Mouse (Mus musculus) heart, embryonic 14.5 days (tissue): ENCODE measurements around the gene Rpl38. TPM values are rescaled to one million over a fixed set of nuclear protein-coding genes. Genes with fewer than 3 reads are reported as not detected.

Experiments used
- ATAC-seq: fragments of 200-750 bp; cut with Nextera tagmentation; 2 replicates; pipeline ENCODE4 v1.8.0; 2017; ENCODE audit warnings: low read depth, moderate TSS enrichment; ENCODE audit not compliant: insufficient number of reproducible peaks, insufficient read depth, low FRiP score
- H3K27ac ChIP-seq, 2 experiments: fragments of 200-500 bp in 1 of 2; fragments of 300-500 bp in 1 of 2; sonication (generic) in 1 of 2; replicated peaks in 1 of 2; 2 replicates each; pipeline ENCODE4 v1.5.1; 2012 to 2014; ENCODE audit warnings: low read depth in 2 of 2, low read length in 2 of 2, control low read depth in 1 of 2, mild to moderate bottlenecking in 1 of 2, mixed read lengths in 1 of 2; ENCODE audit not compliant: control insufficient read depth in 1 of 2, insufficient read depth in 1 of 2
- H3K27me3 ChIP-seq: fragments of 300-500 bp; sonication (generic); 2 replicates; pipeline ENCODE4 v1.6.1; 2014; ENCODE audit warnings: mild to moderate bottlenecking, low read length, control low read depth; ENCODE audit not compliant: control insufficient read depth, insufficient read depth
- H3K36me3 ChIP-seq: fragments of 300-500 bp; sonication (generic); 2 replicates; pipeline ENCODE4 v1.6.1; 2014; ENCODE audit warnings: mild to moderate bottlenecking, control low read depth, low read length, mixed read lengths; ENCODE audit not compliant: control insufficient read depth, insufficient read depth
- H3K4me1 ChIP-seq, 2 experiments: fragments of 200-500 bp in 1 of 2; fragments of 300-500 bp in 1 of 2; sonication (generic) in 1 of 2; 2 replicates each; pipeline ENCODE4 v1.6.1; 2012 to 2014; ENCODE audit warnings: low read length in 2 of 2, control low read depth in 1 of 2, mixed read lengths in 1 of 2; ENCODE audit not compliant: control insufficient read depth in 2 of 2, insufficient read depth in 2 of 2
- H3K4me2 ChIP-seq: fragments of 300-500 bp; sonication (generic); 2 replicates; pipeline ENCODE4 v1.6.1; 2014; ENCODE audit warnings: mild to moderate bottlenecking, low read length
- H3K4me3 ChIP-seq, 2 experiments: fragments of 200-500 bp in 1 of 2; fragments of 300-500 bp in 1 of 2; sonication (generic) in 1 of 2; 2 replicates each; pipeline ENCODE4 v1.5.1; 2012 to 2014; ENCODE audit warnings: low read length in 2 of 2, mild to moderate bottlenecking in 2 of 2, control low read depth in 1 of 2, low read depth in 1 of 2, moderate library complexity in 1 of 2; ENCODE audit not compliant: control insufficient read depth in 1 of 2, insufficient read depth in 1 of 2
- H3K9ac ChIP-seq: fragments of 300-500 bp; sonication (generic); 2 replicates; pipeline ENCODE4 v1.6.1; 2014; ENCODE audit warnings: mild to moderate bottlenecking, low read length
- H3K9me3 ChIP-seq: fragments of 300-500 bp; sonication (generic); 2 replicates; pipeline ENCODE4 v1.6.1; 2016; ENCODE audit warnings: low read length, control low read depth; ENCODE audit not compliant: control insufficient read depth
- WGBS: fragments of 180-500 bp; shearing (Covaris S2); extraction: QIAGEN DNeasy Blood & Tissue Kit; methylation state at CpG from one replicate; pipeline ENCODE4 v1.1.7; 2014; 5-methylcytosine and 5-hydroxymethylcytosine counted together
- polyA plus RNA-seq: library from polyadenylated mRNA; unstranded; fragments of >200 nt; fragmentation: Nextera tagmentation; extraction: Ambion mirVana; gene quantifications from 2 replicates; pipeline ENCODE4 v1.2.1, GENCODE M21; 2014

The Rpl38 gene
- polyA plus RNA-seq, 1 experiment from 2014 or later, result 745 TPM

- Histone ChIP-seq H3K4me2 (no peak overlapping the region), H3K27ac (no peak overlapping the region), H3K36me3 (no peaks in the 10 kb centered on the region), H3K9ac (no peak overlapping the region), H3K9me3 (peaks cover 8% of the 10 kb centered on the region; the same call in 1 of the 2 replicates), H3K4me3 (no peak overlapping the region), H3K4me1 (no peaks in the 10 kb centered on the region), H3K27me3 (peaks cover 23% of the 10 kb centered on the region)
- ATAC-seq, result no peak
- 67% methylated on average over 11 of the region's 11 CpGs for WGBS
Measured at GRCm38 (mm10) chr11:114642926-114643325, 25.4 kb upstream of the Rpl38 start.

DNA sequence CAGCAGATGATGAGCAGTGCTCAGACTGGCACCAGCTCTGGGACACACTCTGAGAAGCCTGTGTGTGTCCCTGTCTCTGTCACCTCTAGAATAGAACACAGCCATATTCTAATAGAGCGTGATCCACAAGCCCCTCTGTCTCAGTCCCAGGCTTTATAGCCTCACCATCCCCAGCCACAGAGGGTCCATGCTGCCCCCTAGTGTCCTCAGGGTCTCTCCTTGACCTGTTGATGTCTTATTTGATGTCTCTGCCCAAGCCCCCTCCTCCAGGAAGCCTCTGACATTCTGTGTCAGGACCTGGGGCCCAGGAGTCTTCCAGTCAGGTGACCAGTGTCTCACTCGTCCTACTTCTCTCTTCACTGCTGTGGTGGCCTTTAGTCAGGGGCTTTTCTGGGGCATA is 24.2 kb upstream of the Rpl38 start:
- no peak overlapping the region for H3K27ac ChIP-seq
- no peak for ATAC-seq
- WGBS, result 35% methylated on average over 2 of the region's 2 CpGs

DNA sequence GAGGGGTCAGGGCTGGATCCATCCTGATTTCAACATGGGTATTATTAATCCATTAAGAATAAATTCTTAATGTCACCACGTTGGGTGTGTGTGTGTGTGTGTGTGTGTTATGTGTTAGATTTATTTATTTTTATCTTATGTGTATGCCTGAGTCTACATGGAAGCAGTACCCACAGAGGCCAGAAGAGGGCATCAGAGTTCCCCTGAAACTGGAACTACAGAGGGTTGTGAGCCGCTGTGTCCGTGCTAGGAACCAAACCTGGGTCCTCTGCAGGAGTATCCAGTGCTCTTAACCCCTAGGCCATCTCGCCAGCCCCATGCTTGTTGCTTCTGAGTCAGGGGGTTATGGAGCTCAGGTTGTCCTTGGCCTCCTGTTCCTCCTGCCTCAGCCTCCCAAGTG is 18.8 kb upstream of the Rpl38 start:
- Histone ChIP-seq H3K9ac (no peak overlapping the region), H3K27me3 (no peaks in the 10 kb centered on the region), H3K4me2 (no peak overlapping the region), H3K4me3 (no peak overlapping the region), H3K9me3 (peaks cover 8% of the 10 kb centered on the region; the same call in 1 of the 2 replicates), H3K4me1 (no peaks in the 10 kb centered on the region), H3K36me3 (no peaks in the 10 kb centered on the region), H3K27ac (no peak overlapping the region)
- ATAC-seq, result no peak
- WGBS, result 54% methylated on average over 4 of the region's 4 CpGs

More for the DNA sequence above, 24.2 kb upstream of the Rpl38 start:
- H3K4me2 ChIP-seq, result no peak overlapping the region
- peaks cover 11% of the 10 kb centered on the region for H3K27me3 ChIP-seq
- H3K4me3 ChIP-seq, result no peak overlapping the region
- H3K4me1 ChIP-seq, result no peaks in the 10 kb centered on the region
- peaks cover 8% of the 10 kb centered on the region; the same call in 1 of the 2 replicates for H3K9me3 ChIP-seq
- H3K36me3 ChIP-seq, result no peaks in the 10 kb centered on the region
- no peak overlapping the region for H3K9ac ChIP-seq

- WGBS, result 5% methylated on average over 16 of the region's 16 CpGs
- H3K9ac ChIP-seq, result no peak overlapping the region
- H3K4me2 ChIP-seq, result no peak overlapping the region
- H3K27me3 ChIP-seq, result 0 out of 2 replicates have a peak, but pooled peaks cover 20% of the 10 kb centered on the region
- H3K9me3 ChIP-seq, result no peaks in the 10 kb centered on the region
- no peak for ATAC-seq
- H3K27ac ChIP-seq, result no peak overlapping the region
- H3K4me1 ChIP-seq, result no peaks in the 10 kb centered on the region
- no peak overlapping the region for H3K4me3 ChIP-seq
- no peaks in the 10 kb centered on the region for H3K36me3 ChIP-seq
Measured at GRCm38 (mm10) chr11:114652531-114652930, 15.8 kb upstream of the Rpl38 start.

GRCm38 (mm10) chr11:114653664-114654063 is 14.7 kb upstream of the Rpl38 start:
- 72% methylated on average over 6 of the region's 6 CpGs for WGBS
- no peaks in the 10 kb centered on the region for H3K4me1 ChIP-seq
- H3K4me2 ChIP-seq, result no peak overlapping the region
- no peaks in the 10 kb centered on the region for H3K36me3 ChIP-seq
- no peak overlapping the region for H3K9ac ChIP-seq
- no peak overlapping the region for H3K4me3 ChIP-seq
- H3K9me3 ChIP-seq, result no peaks in the 10 kb centered on the region
- 0 out of 2 replicates have a peak, but pooled peaks cover 20% of the 10 kb centered on the region for H3K27me3 ChIP-seq
- no peak overlapping the region for H3K27ac ChIP-seq
- ATAC-seq, result no peak

DNA sequence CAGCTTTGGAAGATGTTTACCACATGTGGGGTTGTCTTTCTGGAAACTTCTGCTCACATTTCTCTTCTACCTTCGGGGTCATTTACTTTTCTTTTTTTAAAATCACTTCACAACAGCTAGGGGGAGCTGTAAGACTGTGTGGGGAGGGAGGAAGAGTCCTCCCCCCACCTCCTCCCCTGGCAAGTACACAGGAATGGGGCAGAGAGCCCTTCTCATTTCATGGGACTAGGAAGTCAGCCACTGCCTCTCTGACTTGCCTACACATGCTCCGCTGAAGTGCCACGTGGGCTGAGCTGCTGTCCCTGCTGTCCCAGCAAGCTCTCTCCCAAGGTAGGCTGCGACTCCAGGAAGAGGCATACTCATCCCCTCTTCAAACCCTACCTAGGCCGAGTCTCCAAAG is 13.8 kb upstream of the Rpl38 start:
- Histone ChIP-seq H3K9ac (no peak overlapping the region), H3K4me2 (no peak overlapping the region), H3K36me3 (no peaks in the 10 kb centered on the region), H3K9me3 (no peaks in the 10 kb centered on the region), H3K27me3 (0 out of 2 replicates have a peak, but pooled peaks cover 20% of the 10 kb centered on the region), H3K4me1 (no peaks in the 10 kb centered on the region), H3K4me3 (no peak overlapping the region), H3K27ac (no peak overlapping the region)
- ATAC-seq, result no peak
- 49% methylated on average over 5 of the region's 5 CpGs for WGBS

- Histone ChIP-seq H3K27me3 (0 out of 2 replicates have a peak, but pooled peaks cover 20% of the 10 kb centered on the region), H3K9ac (no peak overlapping the region), H3K4me3 (no peak overlapping the region), H3K4me1 (no peaks in the 10 kb centered on the region), H3K9me3 (no peaks in the 10 kb centered on the region), H3K27ac (no peak overlapping the region), H3K4me2 (no peak overlapping the region), H3K36me3 (no peaks in the 10 kb centered on the region)
- no peak for ATAC-seq
- 74% methylated on average over 7 of the region's 7 CpGs for WGBS
Measured at GRCm38 (mm10) chr11:114655350-114656008, 12.8 kb upstream of the Rpl38 start.
